Mouse (Mus musculus): ENCODE data around the gene Olfr1487.
"Not testable (repeated sequence)": the region's sequence is repeated elsewhere in the genome, so short reads cannot be mapped to it uniquely, and the experiment has no call there.

The Olfr1487 gene

GRCm38 (mm10) chr19:13617075-13617474 is at the start of gene Olfr1487:
Olfr1487 (plus strand) TSS chr19:13617375.
- DNase-seq: not testable (repeated sequence)

- DNase-seq: no peak
Observed at GRCm38 (mm10) chr19:13583211-13583610, 34.0 kb upstream of the Olfr1487 start, which contains the start of gene Olfr1484. Olfr1484 (plus strand) TSS chr19:13583511.

GRCm38 (mm10) chr19:13631321-13631720 is 14.1 kb downstream of the Olfr1487 start, which contains the start of gene Olfr1489:
Olfr1489 (plus strand) TSS chr19:13631621.
- DNase-seq: no peak

- no peak for DNase-seq
Observed at GRCm38 (mm10) chr19:13650791-13651190, 33.6 kb downstream of the Olfr1487 start, which contains the start of gene Olfr1490. Olfr1490 (plus strand) TSS chr19:13651091.

Measured in kidney, adult 8-10 months (tissue).